Mouse (Mus musculus) forebrain, postnatal 0 days (tissue): Measurements from ENCODE around the gene H2-M5. TPM values are rescaled to one million over a fixed set of nuclear protein-coding genes. Genes with fewer than 3 reads are reported as not detected.
"Not testable (repeated sequence)": the region's sequence is repeated elsewhere in the genome, so short reads cannot be mapped to it uniquely, and the experiment has no call there.

Experiments used
- ATAC-seq: fragments of 200-750 bp; cut with Nextera tagmentation; 2 replicates; pipeline ENCODE4 v1.8.0; 2017; ENCODE audit warnings: mild to moderate bottlenecking, moderate library complexity
- DNase-seq: peaks from one replicate; pipeline ENCODE4 v3.0.0-alpha.2; 2015
- H3K27ac ChIP-seq: fragments of 300-500 bp; sonication (generic); 2 replicates; pipeline ENCODE4 v1.5.1; 2014; ENCODE audit warnings: low read depth, mild to moderate bottlenecking, antibody characterized with exemption, low read length, moderate library complexity, mixed read lengths
- H3K27me3 ChIP-seq: fragments of 300-500 bp; sonication (generic); 2 replicates; pipeline ENCODE4 v1.6.1; 2014; ENCODE audit warnings: mild to moderate bottlenecking, low read length, mixed read lengths; ENCODE audit not compliant: insufficient read depth
- H3K36me3 ChIP-seq: fragments of 300-500 bp; sonication (generic); 2 replicates; pipeline ENCODE4 v1.6.1; 2014; ENCODE audit warnings: mild to moderate bottlenecking, moderate library complexity; ENCODE audit not compliant: insufficient read depth
- H3K4me1 ChIP-seq: fragments of 300-500 bp; sonication (generic); 2 replicates; pipeline ENCODE4 v1.6.1; 2014; ENCODE audit warnings: antibody characterized with exemption; ENCODE audit not compliant: insufficient read depth
- H3K4me2 ChIP-seq: fragments of 300-500 bp; sonication (generic); 2 replicates; pipeline ENCODE4 v1.6.1; 2014; ENCODE audit warnings: low read depth, mild to moderate bottlenecking, moderate library complexity
- H3K4me3 ChIP-seq: fragments of 300-500 bp; sonication (generic); 2 replicates; pipeline ENCODE4 v1.5.1; 2014; ENCODE audit warnings: low read depth, low read length, mixed read lengths
- H3K9ac ChIP-seq: fragments of 300-500 bp; sonication (generic); 2 replicates; pipeline ENCODE4 v1.6.1; 2014; ENCODE audit warnings: mild to moderate bottlenecking
- H3K9me3 ChIP-seq: fragments of 300-500 bp; sonication (generic); 2 replicates; pipeline ENCODE4 v1.6.1; 2016; ENCODE audit warnings: low read length
- CTCF ChIP-seq: sonication (generic); IDR thresholded peaks from 2 replicates; pipeline ENCODE4 v1.5.1; 2016; ENCODE audit warnings: antibody characterized with exemption, control low read depth, low read depth
- WGBS: fragments of 180-500 bp; shearing (Covaris S2); extraction: QIAGEN DNeasy Blood & Tissue Kit; methylation state at CpG from one replicate; pipeline ENCODE4 v1.1.7; 2014; 5-methylcytosine and 5-hydroxymethylcytosine counted together
- polyA plus RNA-seq: library from polyadenylated mRNA; unstranded; fragments of >200 nt; fragmentation: Nextera tagmentation; extraction: Ambion mirVana; gene quantifications from 2 replicates; pipeline ENCODE4 v1.2.1, GENCODE M21; 2015
- total RNA-seq: library from RNA; depleted of rRNA; stranded (reverse); fragments of >200 nt; gene quantifications from 2 replicates; pipeline ENCODE4 v1.2.3, GENCODE M21; 2014

The H2-M5 gene
- total and polyA plus RNA-seq, 2 experiments from 2014 or later: 1.5 to 4.2 TPM

DNA sequence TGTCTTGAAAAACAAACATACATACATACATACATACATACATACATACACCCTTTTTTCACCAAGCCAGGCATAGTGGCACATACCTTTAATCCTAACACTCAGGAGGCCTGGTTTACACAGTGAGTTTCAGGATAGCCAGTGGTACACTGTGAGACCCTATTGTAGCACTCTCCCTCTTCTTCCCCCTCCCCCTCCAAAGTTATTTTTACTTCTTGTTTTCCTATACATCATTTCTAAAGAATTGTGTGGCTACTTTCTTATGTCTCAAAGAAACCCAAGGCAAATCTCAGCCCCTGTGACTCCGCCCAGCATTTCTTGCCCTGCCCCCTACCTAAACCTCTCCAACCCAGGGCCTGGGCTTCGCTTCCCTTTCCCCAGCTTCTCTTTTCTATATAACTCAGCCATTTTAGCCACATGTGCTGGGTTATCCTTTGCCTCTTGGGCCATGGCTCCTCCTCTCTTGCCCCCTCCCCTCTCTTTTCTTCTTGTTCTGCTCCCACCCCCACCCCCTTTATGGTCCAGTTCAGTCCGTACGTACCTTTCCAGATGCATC, 4.5 kb upstream of the H2-M5 start:
- Histone ChIP-seq H3K9ac (no peak overlapping the region), H3K4me1 (no peaks in the 10 kb centered on the region), H3K27me3 (peaks cover 8% of the 10 kb centered on the region; the same call in 1 of the 2 replicates), H3K9me3 (no peaks in the 10 kb centered on the region), H3K4me2 (no peak overlapping the region), H3K36me3 (no peaks in the 10 kb centered on the region), H3K27ac (no peak overlapping the region), H3K4me3 (no peak overlapping the region)
- 88% methylated on average over 4 of the region's 4 CpGs for WGBS
- no peak for TF ChIP-seq CTCF
- ATAC-seq: no peak
- no peak for DNase-seq

DNA sequence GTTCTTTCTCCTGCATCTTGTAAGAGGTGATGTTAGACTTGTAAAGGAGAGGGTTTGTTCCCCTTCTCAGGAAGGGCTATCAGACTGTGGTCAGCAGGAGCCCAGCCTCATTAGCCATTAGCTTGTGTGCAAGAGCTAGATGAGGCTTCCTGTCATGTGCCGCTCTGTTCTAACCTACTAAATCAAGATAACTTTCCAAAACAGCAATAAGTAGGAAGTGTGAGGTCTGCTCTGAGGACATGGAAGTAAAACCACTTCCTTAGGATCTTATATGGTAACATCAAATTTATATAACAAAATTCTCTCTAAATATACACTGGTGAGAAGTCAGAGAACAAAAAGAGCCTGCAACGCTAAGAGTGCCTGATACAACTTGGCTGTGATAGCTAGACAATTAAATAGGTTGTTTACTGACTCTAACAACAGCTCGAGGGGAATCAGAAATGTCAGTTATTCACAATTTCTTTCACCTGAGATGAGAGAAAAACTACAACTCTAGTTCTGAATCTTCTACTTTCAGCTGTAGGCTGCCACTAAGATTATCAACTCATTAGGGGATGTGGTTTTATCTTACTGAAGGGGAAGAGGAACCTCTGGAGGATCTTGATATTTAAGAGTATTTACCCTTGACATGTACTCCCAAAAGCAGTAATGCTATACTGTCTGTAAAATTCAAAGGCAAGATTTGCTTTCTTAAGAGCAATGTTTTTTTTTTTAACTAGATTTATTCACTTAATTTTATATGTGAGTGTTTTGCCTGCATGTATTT, 3.2 kb upstream of the H2-M5 start:
- no peaks in the 10 kb centered on the region for H3K4me1 ChIP-seq
- H3K4me2 ChIP-seq: no peak overlapping the region
- DNase-seq (no peak), ATAC-seq (no peak)
- no peaks in the 10 kb centered on the region for H3K9me3 ChIP-seq
- no peak overlapping the region for H3K27ac ChIP-seq
- no peak overlapping the region for H3K9ac ChIP-seq
- H3K36me3 ChIP-seq: no peaks in the 10 kb centered on the region
- H3K4me3 ChIP-seq: no peak overlapping the region
- 80% methylated on average over 3 of the region's 3 CpGs for WGBS
- peaks cover 15% of the 10 kb centered on the region; the same call in 1 of the 2 replicates for H3K27me3 ChIP-seq
- TF ChIP-seq CTCF: no peak

DNA sequence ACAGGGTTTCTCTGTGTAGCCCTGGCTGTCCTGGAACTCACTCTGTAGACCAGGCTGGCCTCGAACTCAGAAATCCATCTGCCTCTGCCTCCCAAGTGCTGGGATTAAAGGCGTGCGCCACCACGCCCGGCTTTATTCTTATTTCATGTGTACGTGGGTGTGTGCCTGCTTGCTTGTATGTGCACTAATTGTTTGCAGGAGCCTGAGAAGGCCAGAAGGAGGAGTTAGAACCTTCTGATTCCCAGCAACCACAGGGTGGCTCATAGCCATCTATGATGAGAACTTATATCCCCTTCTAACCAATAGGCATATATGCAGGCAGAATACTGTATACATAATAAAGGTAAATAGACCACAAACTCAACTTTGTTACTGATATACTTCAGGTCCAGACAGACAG, 1.3 kb upstream of the H2-M5 start:
- H3K4me1 ChIP-seq, H3K4me2 ChIP-seq, H3K27ac ChIP-seq, H3K9me3 ChIP-seq, H3K36me3 ChIP-seq, H3K9ac ChIP-seq, DNase-seq, ATAC-seq, H3K4me3 ChIP-seq: not testable (repeated sequence)
- peaks cover 16% of the 10 kb centered on the region; the same call in 1 of the 2 replicates for H3K27me3 ChIP-seq
- 94% methylated on average over 6 of the region's 6 CpGs for WGBS

DNA sequence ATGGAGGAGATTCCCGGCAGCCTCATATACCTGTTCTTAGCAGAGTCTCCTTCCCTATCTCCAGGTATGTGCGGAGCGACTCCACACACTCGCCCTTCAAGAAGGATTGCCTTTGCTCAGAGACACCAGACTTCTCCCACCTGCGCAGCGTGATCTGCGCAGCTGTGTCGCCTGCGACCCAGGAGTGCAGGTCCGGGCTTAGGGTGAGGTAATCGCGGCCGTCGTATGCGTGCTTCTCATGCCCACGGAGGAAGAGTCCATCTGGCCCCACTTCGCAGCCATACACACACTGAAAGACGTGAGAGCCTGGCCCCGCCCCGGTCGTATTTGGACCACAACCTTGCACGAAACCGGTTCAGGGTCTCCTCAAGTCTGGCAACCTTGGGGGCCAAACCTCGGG, 862 bp downstream of the H2-M5 start:
- ATAC-seq (0 out of 2 replicates have a peak, but pooled peaks have one; percentile 27), DNase-seq (no peak)
- H3K36me3 ChIP-seq: no peaks in the 10 kb centered on the region
- peak overlapping the region; percentile 14; the same call in 1 of the 2 replicates for H3K4me3 ChIP-seq
- 8% methylated on average over 24 of the region's 24 CpGs for WGBS
- no peak overlapping the region for H3K9ac ChIP-seq
- no peaks in the 10 kb centered on the region for H3K4me1 ChIP-seq
- TF ChIP-seq CTCF: no peak
- no peak overlapping the region for H3K4me2 ChIP-seq
- no peaks in the 10 kb centered on the region for H3K9me3 ChIP-seq
- H3K27me3 ChIP-seq: peaks cover 16% of the 10 kb centered on the region; the same call in 1 of the 2 replicates
- H3K27ac ChIP-seq: no peak overlapping the region

DNA sequence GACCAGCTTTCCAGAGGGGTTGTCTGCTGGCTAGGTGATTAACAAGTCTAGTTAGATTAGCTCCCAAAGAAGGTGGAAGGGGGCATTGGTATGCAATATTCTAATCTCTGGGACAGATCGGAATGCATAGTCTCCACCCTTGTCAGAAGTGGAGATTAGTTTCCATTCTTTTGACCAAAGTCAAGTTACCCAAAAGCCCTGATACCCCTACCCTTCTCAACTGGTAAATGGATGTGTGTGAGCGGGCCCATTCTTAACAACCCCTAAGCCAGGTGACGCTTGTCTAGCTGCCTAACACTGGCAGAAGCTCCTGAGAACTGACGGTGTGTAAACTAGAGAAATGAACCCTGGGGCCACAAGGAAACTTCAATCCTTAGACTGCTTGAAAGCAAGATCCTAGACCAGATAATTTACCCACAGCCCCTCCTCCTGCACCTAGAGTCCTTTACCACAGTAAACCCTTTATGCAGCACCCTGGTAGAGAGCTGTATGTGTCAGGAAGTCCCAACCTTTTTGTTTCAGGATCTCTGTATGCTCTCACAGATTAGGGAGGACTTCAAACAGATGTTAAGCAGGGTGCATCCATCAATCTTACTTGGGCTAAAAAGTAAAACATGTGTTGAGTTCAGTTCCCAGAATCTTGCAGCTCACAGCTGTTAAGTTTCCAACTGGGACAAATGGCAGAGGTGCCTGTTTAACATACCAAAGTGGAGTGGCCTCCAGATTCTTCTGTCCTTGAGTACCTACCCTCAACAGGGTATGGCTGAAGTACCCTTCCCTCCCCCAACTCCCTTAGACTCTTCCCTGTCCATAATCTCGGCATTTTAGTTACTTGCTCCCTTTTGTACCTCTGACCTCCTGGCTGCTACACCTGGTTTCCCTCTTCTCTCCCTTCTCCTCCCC, 6.8 kb downstream of the H2-M5 start:
- Histone ChIP-seq H3K36me3 (no peaks in the 10 kb centered on the region), H3K4me3 (no peak overlapping the region), H3K4me2 (no peak overlapping the region), H3K27ac (no peak overlapping the region), H3K4me1 (no peaks in the 10 kb centered on the region), H3K9me3 (no peaks in the 10 kb centered on the region), H3K27me3 (peaks cover under 1% of the 10 kb centered on the region; the same call in 1 of the 2 replicates), H3K9ac (no peak overlapping the region)
- WGBS: 35% methylated on average over 5 of the region's 5 CpGs
- no peak for ATAC-seq
- no peak for TF ChIP-seq CTCF
- DNase-seq: no peak

DNA sequence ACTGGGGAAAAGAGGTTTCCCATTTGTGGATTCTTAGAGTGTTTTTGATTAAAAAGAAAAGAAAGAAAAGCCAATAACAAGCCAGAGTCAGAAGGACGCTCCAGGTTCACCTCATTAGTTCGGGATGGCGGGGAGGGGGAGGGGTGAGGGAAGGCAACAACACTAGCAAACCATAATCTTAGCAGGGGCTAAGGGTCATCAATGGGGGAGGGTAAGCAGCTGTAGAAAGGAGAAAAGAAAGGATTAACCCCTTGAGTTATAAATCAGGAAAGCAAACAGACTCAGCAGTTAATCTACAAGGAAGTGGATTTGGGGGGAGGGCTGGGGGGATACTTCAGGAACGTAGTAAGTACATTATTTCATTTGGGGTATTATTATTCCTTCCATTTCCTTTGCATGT, 7.5 kb downstream of the H2-M5 start:
- Histone ChIP-seq H3K9me3 (no peaks in the 10 kb centered on the region), H3K4me2 (no peak overlapping the region), H3K4me1 (no peaks in the 10 kb centered on the region), H3K27me3 (no peaks in the 10 kb centered on the region; the same call in 1 of the 2 replicates), H3K36me3 (no peaks in the 10 kb centered on the region), H3K27ac (no peak overlapping the region), H3K9ac (no peak overlapping the region), H3K4me3 (no peak overlapping the region)
- TF ChIP-seq CTCF: no peak
- WGBS: 6% methylated on average over 4 of the region's 4 CpGs
- no peak for ATAC-seq
- DNase-seq: no peak
